Mouse (Mus musculus) heart, postnatal 0 days (tissue): ENCODE measurements around the gene Chdh. TPM values are rescaled to one million over a fixed set of nuclear protein-coding genes. Genes with fewer than 3 reads are reported as not detected.

ENCODE experiments used
- ATAC-seq: fragments of 200-750 bp; cut with Nextera tagmentation; 2 replicates; pipeline ENCODE4 v1.8.0; 2017; ENCODE audit warnings: low read depth, moderate number of reproducible peaks, moderate library complexity; ENCODE audit not compliant: insufficient read depth
- DNase-seq: peaks from one replicate; pipeline ENCODE4 v3.0.0-alpha.2; 2016; ENCODE audit warnings: low spot score
- H3K27ac ChIP-seq: fragments of 300-500 bp; sonication (generic); 2 replicates; pipeline ENCODE4 v1.5.1; 2014; ENCODE audit warnings: low read depth, mild to moderate bottlenecking
- H3K27me3 ChIP-seq: fragments of 300-500 bp; sonication (generic); 2 replicates; pipeline ENCODE4 v1.6.1; 2014; ENCODE audit warnings: low read length, mixed read lengths; ENCODE audit not compliant: control insufficient read depth, insufficient read depth
- H3K36me3 ChIP-seq: fragments of 300-500 bp; sonication (generic); replicated peaks from 2 replicates; pipeline ENCODE4 v1.6.1; 2014; ENCODE audit warnings: low read length, mixed read lengths; ENCODE audit not compliant: control insufficient read depth, insufficient read depth
- H3K4me1 ChIP-seq: fragments of 300-500 bp; sonication (generic); 2 replicates; pipeline ENCODE4 v1.6.1; 2014; ENCODE audit warnings: antibody characterized with exemption; ENCODE audit not compliant: control insufficient read depth, insufficient read depth
- H3K4me2 ChIP-seq: fragments of 300-500 bp; sonication (generic); 2 replicates; pipeline ENCODE4 v1.6.1; 2014; ENCODE audit warnings: low read depth, mild to moderate bottlenecking, low read length, moderate library complexity
- H3K4me3 ChIP-seq: fragments of 300-500 bp; sonication (generic); 2 replicates; pipeline ENCODE4 v1.5.1; 2014; ENCODE audit warnings: low read depth, low read length
- H3K9ac ChIP-seq: fragments of 300-500 bp; sonication (generic); replicated peaks from 2 replicates; pipeline ENCODE4 v1.6.1; 2014; ENCODE audit warnings: low read depth, low read length, mixed read lengths
- H3K9me3 ChIP-seq: fragments of 300-500 bp; sonication (generic); replicated peaks from 2 replicates; pipeline ENCODE4 v1.6.1; 2016; ENCODE audit warnings: low read length; ENCODE audit not compliant: control insufficient read depth
- CTCF ChIP-seq: IDR thresholded peaks from 2 replicates; pipeline ENCODE4 v1.5.1; 2016; ENCODE audit warnings: antibody characterized with exemption, control low read depth, low read depth
- EP300 ChIP-seq: IDR thresholded peaks from 2 replicates; pipeline ENCODE4 v1.6.1; 2016; ENCODE audit warnings: antibody characterized with exemption, low read depth
- WGBS: fragments of 180-500 bp; shearing (Covaris S2); extraction: QIAGEN DNeasy Blood & Tissue Kit; methylation state at CpG from one replicate; pipeline ENCODE4 v1.1.7; 2014; 5-methylcytosine and 5-hydroxymethylcytosine counted together
- polyA plus RNA-seq: library from polyadenylated mRNA; unstranded; fragments of >200 nt; fragmentation: Nextera tagmentation; extraction: Ambion mirVana; gene quantifications from 2 replicates; pipeline ENCODE4 v1.2.1, GENCODE M21; 2015
- total RNA-seq: library from RNA; depleted of rRNA; stranded (reverse); fragments of >200 nt; gene quantifications from 2 replicates; pipeline ENCODE4 v1.2.3, GENCODE M21; 2014; ENCODE audit warnings: low replicate concordance

The Chdh gene
- total and polyA plus RNA-seq, 2 experiments from 2014 or later, result not detected

- Histone ChIP-seq H3K27ac (no peak overlapping the region), H3K4me3 (no peak overlapping the region), H3K36me3 (no peaks in the 10 kb centered on the region), H3K4me1 (no peaks in the 10 kb centered on the region), H3K9ac (no peak overlapping the region), H3K27me3 (no peaks in the 10 kb centered on the region), H3K9me3 (no peaks in the 10 kb centered on the region), H3K4me2 (no peak overlapping the region)
- no peak for TF ChIP-seq EP300
- TF ChIP-seq CTCF, result no peak
- WGBS, result 63% methylated on average over 9 of the region's 9 CpGs
- no peak for ATAC-seq
- DNase-seq, result no peak
These were observed 11.2 kb downstream of the Chdh start for GRCm38 (mm10) chr14:30019792-30020575.

- ATAC-seq, result no peak
- DNase-seq, result no peak
- no peaks in the 10 kb centered on the region for H3K4me1 ChIP-seq
- no peaks in the 10 kb centered on the region for H3K9me3 ChIP-seq
- H3K27ac ChIP-seq, result no peak overlapping the region
- no peak overlapping the region for H3K4me2 ChIP-seq
- no peaks in the 10 kb centered on the region for H3K36me3 ChIP-seq
- TF ChIP-seq EP300 (no peak), CTCF (no peak)
- WGBS, result 85% methylated on average over 6 of the region's 6 CpGs
- no peak overlapping the region for H3K9ac ChIP-seq
- no peaks in the 10 kb centered on the region for H3K27me3 ChIP-seq
- H3K4me3 ChIP-seq, result no peak overlapping the region
These were observed 13.6 kb downstream of the Chdh start for GRCm38 (mm10) chr14:30022471-30022870.

- H3K9ac ChIP-seq, result no peak overlapping the region
- ATAC-seq (no peak), DNase-seq (no peak)
- TF ChIP-seq EP300 (no peak), CTCF (no peak)
- WGBS, result 46% methylated on average over 7 of the region's 7 CpGs
- H3K9me3 ChIP-seq, result no peaks in the 10 kb centered on the region
- no peak overlapping the region for H3K4me2 ChIP-seq
- no peaks in the 10 kb centered on the region for H3K36me3 ChIP-seq
- no peaks in the 10 kb centered on the region for H3K4me1 ChIP-seq
- H3K4me3 ChIP-seq, result no peak overlapping the region
- H3K27me3 ChIP-seq, result no peaks in the 10 kb centered on the region
- no peak overlapping the region; the same call in 1 of the 2 replicates for H3K27ac ChIP-seq
These were observed 15.6 kb downstream of the Chdh start for GRCm38 (mm10) chr14:30024387-30024786.

GRCm38 (mm10) chr14:30027378-30027777 is 18.6 kb downstream of the Chdh start:
- no peak overlapping the region for H3K4me3 ChIP-seq
- WGBS, result 26% methylated on average over 2 of the region's 2 CpGs
- no peak overlapping the region for H3K9ac ChIP-seq
- DNase-seq (no peak), ATAC-seq (no peak)
- H3K9me3 ChIP-seq, result no peaks in the 10 kb centered on the region
- H3K4me1 ChIP-seq, result no peaks in the 10 kb centered on the region
- no peak overlapping the region for H3K27ac ChIP-seq
- no peak overlapping the region for H3K4me2 ChIP-seq
- H3K36me3 ChIP-seq, result no peaks in the 10 kb centered on the region
- TF ChIP-seq EP300 (no peak), CTCF (peak; percentile 28)
- no peaks in the 10 kb centered on the region for H3K27me3 ChIP-seq

DNA sequence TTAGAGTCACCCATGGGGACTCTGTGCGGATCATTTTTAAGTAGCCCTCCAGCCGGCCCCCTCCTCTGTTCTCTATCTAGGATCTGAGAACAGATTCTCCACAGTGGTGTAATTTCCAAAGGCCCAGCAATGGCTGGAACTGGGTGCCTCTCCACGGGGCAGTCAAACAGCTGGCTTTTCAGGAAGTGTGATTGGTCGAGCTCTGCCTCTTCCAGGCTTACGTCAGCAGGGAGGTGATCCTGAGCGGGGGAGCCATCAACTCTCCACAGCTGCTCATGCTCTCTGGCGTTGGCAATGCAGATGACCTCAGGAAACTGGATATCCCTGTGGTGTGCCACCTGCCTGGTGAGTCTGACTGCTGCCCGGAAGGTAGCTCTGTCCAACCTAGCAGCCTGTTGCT is 24.6 kb downstream of the Chdh start:
- no peaks in the 10 kb centered on the region for H3K36me3 ChIP-seq
- H3K9me3 ChIP-seq, result no peaks in the 10 kb centered on the region
- H3K9ac ChIP-seq, result no peak overlapping the region
- no peak overlapping the region for H3K4me2 ChIP-seq
- H3K4me1 ChIP-seq, result no peaks in the 10 kb centered on the region
- TF ChIP-seq EP300 (no peak), CTCF (no peak)
- ATAC-seq (no peak), DNase-seq (no peak)
- no peak overlapping the region for H3K4me3 ChIP-seq
- WGBS, result 60% methylated on average over 8 of the region's 8 CpGs
- 0 out of 2 replicates have a peak, but pooled peaks cover 3% of the 10 kb centered on the region for H3K27me3 ChIP-seq
- H3K27ac ChIP-seq, result no peak overlapping the region

DNA sequence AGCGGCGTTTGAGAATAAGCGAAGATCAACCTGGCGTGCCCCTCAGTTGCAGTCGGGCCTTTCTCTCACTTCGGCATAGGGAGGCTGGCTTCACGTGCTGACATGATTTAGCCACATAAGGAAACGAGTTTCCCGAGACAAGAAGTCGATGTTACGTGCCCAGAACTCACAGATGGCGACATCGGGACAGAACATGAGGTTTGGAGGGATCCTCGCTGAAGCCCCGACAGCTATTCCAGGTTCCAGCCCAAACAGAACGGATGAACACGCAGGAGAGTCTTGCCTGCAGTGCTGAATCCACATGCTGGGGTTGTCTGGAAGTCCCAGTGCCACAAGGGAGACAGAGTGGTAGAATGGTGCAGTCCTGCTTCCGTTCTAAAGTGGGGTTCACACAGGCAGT is 29.6 kb downstream of the Chdh start:
- no peaks in the 10 kb centered on the region for H3K9me3 ChIP-seq
- no peak overlapping the region for H3K27ac ChIP-seq
- H3K9ac ChIP-seq, result no peak overlapping the region
- H3K36me3 ChIP-seq, result no peaks in the 10 kb centered on the region
- WGBS, result 88% methylated on average over 18 of the region's 18 CpGs
- DNase-seq, result no peak
- no peaks in the 10 kb centered on the region for H3K4me1 ChIP-seq
- ATAC-seq, result no peak
- no peak overlapping the region for H3K4me3 ChIP-seq
- 0 out of 2 replicates have a peak, but pooled peaks cover 3% of the 10 kb centered on the region for H3K27me3 ChIP-seq
- no peak overlapping the region for H3K4me2 ChIP-seq
- TF ChIP-seq CTCF, result no peak
- no peak for TF ChIP-seq EP300
